ENCODE assay signal across 24 mouse cellular contexts in the genomic region with DNA sequence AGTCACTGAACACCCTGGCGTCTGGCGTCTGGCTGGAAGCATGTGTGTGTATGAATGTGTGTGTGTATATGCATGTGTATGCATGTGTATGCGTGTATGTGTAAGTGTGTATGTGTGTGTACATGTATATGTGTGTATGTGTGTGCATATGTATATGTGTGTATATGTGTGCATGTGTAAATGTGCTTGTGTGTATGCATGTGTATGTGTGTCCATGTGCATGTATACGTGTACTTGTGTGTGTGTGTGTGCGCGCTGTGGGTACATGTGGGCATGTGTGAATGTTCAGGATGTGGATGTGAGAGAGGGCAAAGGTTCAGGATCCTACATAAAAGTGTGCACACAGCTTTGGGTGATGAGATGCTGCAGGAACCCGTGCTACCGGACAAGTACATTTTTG. TPM values are rescaled to one million over a fixed set of nuclear protein-coding genes. Genes with fewer than 3 reads are reported as not detected.
"Had no signal": no experiment of that assay in that cellular context is flagged by ENCODE, and none has a peak within 500 bp of the region (broad histone marks: within the 10 kb centered on the region; RNA-seq: fewer than 3 reads in every experiment).

No protein-coding gene starts in this region.

- H3K27ac ChIP-seq: neural tube, embryonic 13.5 days; neural tube, embryonic 15.5 days; stomach, embryonic 15.5 days; stomach, postnatal 0 days had no signal

- DNase-seq: retina, postnatal 1 day; right cerebral cortex, adult 18-20 months; right cerebral cortex, postnatal 14 days; right cerebral cortex, postnatal 25 days; right cerebral cortex, postnatal 4 days; spleen, adult 18-20 months; thymus, adult 18-20 months; thymus, adult 2 months; thymus, postnatal 14 days; thymus, postnatal 25 days; thymus, postnatal 36 days; thymus, postnatal 4 days had no signal

- H3K9me3 ChIP-seq: neural tube, embryonic 13.5 days; neural tube, embryonic 15.5 days; stomach, embryonic 15.5 days had no signal

- H3K4me2 ChIP-seq: neural tube, embryonic 13.5 days; neural tube, embryonic 15.5 days; stomach, embryonic 15.5 days had no signal

- H3K36me3 ChIP-seq: neural tube, embryonic 13.5 days; neural tube, embryonic 15.5 days; stomach, embryonic 15.5 days had no signal

- H3K4me3 ChIP-seq: neural tube, embryonic 13.5 days; neural tube, embryonic 15.5 days; stomach, embryonic 15.5 days had no signal

- H3K27me3 ChIP-seq: neural tube, embryonic 13.5 days; neural tube, embryonic 15.5 days; stomach, embryonic 15.5 days had no signal

- H3K4me1 ChIP-seq: neural tube, embryonic 13.5 days; neural tube, embryonic 15.5 days; stomach, embryonic 15.5 days had no signal

- H3K9ac ChIP-seq: neural tube, embryonic 13.5 days; neural tube, embryonic 15.5 days; stomach, embryonic 15.5 days had no signal

RNA-seq across cellular contexts. Expression of a gene that starts 0.7 kb away (rescaled TPM):
- total RNA-seq: neutrophil, adult 5-6 weeks had no signal
- polyA plus RNA-seq: neural tube, embryonic 13.5 days; neural tube, embryonic 14.5 days; neural tube, embryonic 15.5 days; stomach, embryonic 14.5 days had no signal

RNA-seq across cellular contexts. Expression of a gene that starts 17.0 kb away (rescaled TPM):
- total RNA-seq: neutrophil, adult 5-6 weeks had no signal
- polyA plus RNA-seq: neural tube, embryonic 13.5 days; neural tube, embryonic 14.5 days; neural tube, embryonic 15.5 days; spleen, adult 2 months; testis, adult 2 months; urinary bladder, adult 2 months had no signal

RNA-seq across cellular contexts. Expression of a gene that starts 38.1 kb away (rescaled TPM):
- total RNA-seq: neutrophil, adult 5-6 weeks had no signal
- polyA plus RNA-seq: neural tube, embryonic 13.5 days; neural tube, embryonic 14.5 days; neural tube, embryonic 15.5 days; small intestine, adult 2 months; spleen, adult 2 months; stomach, embryonic 14.5 days; stomach, embryonic 15.5 days; stomach, embryonic 16.5 days had no signal

RNA-seq across cellular contexts. Expression of a gene that starts 41.1 kb away (rescaled TPM):
- polyA plus RNA-seq: neural tube, embryonic 14.5 days; neural tube, embryonic 15.5 days had no signal
